Mouse (Mus musculus) ES-E14 (cell line): Measurements from ENCODE around the gene Klhl35. TPM values are rescaled to one million over a fixed set of nuclear protein-coding genes. Genes with fewer than 3 reads are reported as not detected.
"Not testable (repeated sequence)": the region's sequence is repeated elsewhere in the genome, so short reads cannot be mapped to it uniquely, and the experiment has no call there.

Source experiments
- DNase-seq: peaks from one replicate; pipeline ENCODE4 v3.0.0-alpha.2; 2013; ENCODE audit warnings: low read depth, low spot score
- H3K27ac ChIP-seq: 2 replicates; pipeline ENCODE4 v1.5.1; 2012; ENCODE audit warnings: low read depth, mild to moderate bottlenecking, low read length, moderate library complexity, mixed read lengths; ENCODE audit not compliant: poor library complexity, insufficient read depth, severe bottlenecking
- H3K36me3 ChIP-seq: 2 replicates; pipeline ENCODE4 v1.6.1; 2012; ENCODE audit warnings: mild to moderate bottlenecking, low read length, moderate library complexity, mixed read lengths; ENCODE audit not compliant: control insufficient read depth, poor library complexity, insufficient read depth, severe bottlenecking
- H3K4me1 ChIP-seq, 2 experiments: fragments of 150-350 bp in 1 of 2; sonication (generic) in 1 of 2; 2 replicates each; pipeline ENCODE4 v1.6.1; 2012; ENCODE audit warnings: low read length in 2 of 2, mild to moderate bottlenecking in 1 of 2, mixed read lengths in 1 of 2; ENCODE audit not compliant: control insufficient read depth in 2 of 2, insufficient read depth in 2 of 2, poor library complexity in 1 of 2
- H3K4me3 ChIP-seq, 2 experiments: fragments of 150-350 bp in 1 of 2; sonication (generic) in 1 of 2; 2 replicates each; pipeline ENCODE4 v1.5.1; 2012; ENCODE audit warnings: low read length in 2 of 2, low read depth in 1 of 2, mild to moderate bottlenecking in 1 of 2, mixed read lengths in 1 of 2; ENCODE audit not compliant: insufficient read depth in 1 of 2, poor library complexity in 1 of 2, severe bottlenecking in 1 of 2
- H3K9ac ChIP-seq: 2 replicates; pipeline ENCODE4 v1.6.1; 2012; ENCODE audit warnings: low read depth, mild to moderate bottlenecking, low read length, mixed read lengths; ENCODE audit not compliant: poor library complexity, insufficient read depth, severe bottlenecking
- H3K9me3 ChIP-seq: fragments of 150-350 bp; sonication (generic); 2 replicates; pipeline ENCODE4 v1.6.1; 2012; ENCODE audit warnings: low read depth, mild to moderate bottlenecking, low read length; ENCODE audit not compliant: control insufficient read depth, insufficient read depth
- CHD2 ChIP-seq: IDR thresholded peaks from 2 replicates; pipeline ENCODE4 v1.6.1; 2014; ENCODE audit warnings: mild to moderate bottlenecking, low read depth, low read length, inconsistent platforms
- HCFC1 ChIP-seq: IDR thresholded peaks from 2 replicates; pipeline ENCODE4 v1.6.1; 2012; ENCODE audit warnings: low read length, inconsistent platforms, borderline replicate concordance; ENCODE audit not compliant: insufficient read depth
- MAFK ChIP-seq: IDR thresholded peaks from 2 replicates; pipeline ENCODE4 v1.6.1; 2014; ENCODE audit warnings: mild to moderate bottlenecking, low read depth, low read length, inconsistent platforms; ENCODE audit not compliant: insufficient read depth
- ZC3H11A ChIP-seq: IDR thresholded peaks from 2 replicates; pipeline ENCODE4 v1.6.1; 2012; ENCODE audit warnings: low read depth, mild to moderate bottlenecking, inconsistent platforms, low read length, borderline replicate concordance
- ZNF384 ChIP-seq: IDR thresholded peaks from 2 replicates; pipeline ENCODE4 v1.6.1; 2012; ENCODE audit warnings: low read depth, low read length, inconsistent platforms
- in situ Hi-C, 2 experiments: fragments of 600-800 bp; cut with MboI; formaldehyde crosslinking; loops; one replicate each; pipeline ENCODE4 v1.15.1; 2025; ENCODE audit warnings: low sequenced_read_pairs in 2 of 2, inconsistent platforms in 1 of 2; ENCODE audit not compliant: unreplicated experiment in 2 of 2
- total RNA-seq: library from RNA; depleted of rRNA; stranded (reverse); fragments of 300-350 nt; gene quantifications from 2 replicates; pipeline ENCODE4 v1.2.3, GENCODE M21; 2012

Gene Klhl35
- total RNA-seq, 1 experiment = 0.31 TPM

DNA sequence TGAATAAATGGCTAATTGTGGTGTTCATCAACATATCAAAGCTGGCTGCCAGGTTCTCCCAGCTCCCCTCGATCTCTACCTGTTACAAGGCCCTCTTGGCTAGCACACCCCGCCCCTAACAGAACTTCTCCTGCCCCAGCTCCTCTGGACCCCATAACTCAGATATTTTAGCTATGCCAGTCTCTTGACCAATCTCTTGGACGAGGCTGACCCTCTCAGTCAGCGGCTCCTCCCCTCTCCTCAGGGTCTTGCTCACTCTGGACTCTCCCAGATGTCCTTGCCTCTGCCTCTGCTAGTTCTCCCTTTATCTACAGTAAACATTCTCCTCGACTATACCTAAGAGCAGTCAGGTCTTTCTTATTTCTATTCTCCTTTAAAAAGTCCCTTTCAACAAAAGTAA is 34.9 kb downstream of the Klhl35 start:
- in situ Hi-C loops = loop anchor here in 1 of 2 experiments (10.0 kb wide), 1 partner anchor 304 kb away; no protein-coding TSS in a partner anchor
- TF ChIP-seq HCFC1 (no peak), CHD2 (no peak), MAFK (no peak)
- H3K4me3 ChIP-seq = no peak overlapping the region

DNA sequence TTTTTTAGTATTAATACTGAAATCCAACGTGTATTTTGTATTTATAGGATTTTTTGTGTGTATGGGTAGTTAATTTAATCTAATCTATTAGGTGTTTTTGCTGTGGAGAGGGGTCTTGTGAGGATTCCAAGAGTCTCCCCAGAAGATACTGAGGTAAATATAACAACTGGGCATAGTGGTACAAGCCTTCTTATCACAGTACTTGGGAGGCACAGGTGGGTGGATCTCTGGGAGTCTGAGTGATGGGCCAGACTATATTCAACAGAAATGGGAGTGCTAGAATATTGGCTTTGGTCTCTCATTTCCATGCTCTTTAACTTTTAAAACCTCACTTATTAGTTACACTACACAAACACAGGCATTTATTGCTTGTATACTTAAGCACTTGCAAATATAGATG is 35.3 kb downstream of the Klhl35 start:
- no peaks in the 10 kb centered on the region for H3K36me3 ChIP-seq
- H3K9ac ChIP-seq = no peak overlapping the region
- H3K4me1 ChIP-seq = 0 out of 4 replicates have a peak, but pooled peaks cover 0 to 2% of the 10 kb centered on the region in 2 experiments
- in situ Hi-C loops = loop anchor here in 1 of 2 experiments (10.0 kb wide), 1 partner anchor 304 kb away; no protein-coding TSS in a partner anchor
- no peak overlapping the region for H3K4me3 ChIP-seq
- DNase-seq = no peak
- TF ChIP-seq HCFC1 = no peak
- no peak for TF ChIP-seq CHD2
- TF ChIP-seq MAFK = no peak
- no peak for TF ChIP-seq ZNF384
- TF ChIP-seq ZC3H11A = no peak
- H3K9me3 ChIP-seq = no peaks in the 10 kb centered on the region
- H3K27ac ChIP-seq = no peak overlapping the region

More for the DNA sequence above, 34.9 kb downstream of the Klhl35 start:
- Histone ChIP-seq H3K9ac (no peak overlapping the region), H3K9me3 (no peaks in the 10 kb centered on the region), H3K4me1 (0 out of 4 replicates have a peak, but pooled peaks cover 0 to 2% of the 10 kb centered on the region in 2 experiments), H3K36me3 (no peaks in the 10 kb centered on the region), H3K27ac (no peak overlapping the region)
- DNase-seq = no peak

DNA sequence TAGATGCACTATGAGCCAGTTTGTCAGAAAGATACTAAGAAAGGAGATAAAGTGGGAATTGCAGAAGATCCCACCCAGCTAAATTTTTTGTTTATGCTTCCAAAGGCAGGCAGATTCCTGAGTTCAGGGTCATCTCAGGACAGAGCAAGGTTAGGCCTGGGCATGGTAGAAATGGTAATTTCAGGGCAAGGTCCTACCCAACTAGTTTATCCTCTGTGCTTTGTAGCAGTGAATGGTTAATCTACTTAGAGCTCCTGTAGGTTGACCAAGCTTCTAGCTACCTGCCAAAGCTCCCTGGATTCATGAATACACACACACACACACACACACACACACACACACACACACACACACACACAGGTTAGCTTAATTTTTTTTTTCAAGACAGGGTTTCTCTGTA is 38.8 kb downstream of the Klhl35 start:
- TF ChIP-seq MAFK = no peak
- TF ChIP-seq HCFC1 = no peak
- TF ChIP-seq CHD2 = no peak
- no peak for TF ChIP-seq ZNF384
- no peak for TF ChIP-seq ZC3H11A

DNA sequence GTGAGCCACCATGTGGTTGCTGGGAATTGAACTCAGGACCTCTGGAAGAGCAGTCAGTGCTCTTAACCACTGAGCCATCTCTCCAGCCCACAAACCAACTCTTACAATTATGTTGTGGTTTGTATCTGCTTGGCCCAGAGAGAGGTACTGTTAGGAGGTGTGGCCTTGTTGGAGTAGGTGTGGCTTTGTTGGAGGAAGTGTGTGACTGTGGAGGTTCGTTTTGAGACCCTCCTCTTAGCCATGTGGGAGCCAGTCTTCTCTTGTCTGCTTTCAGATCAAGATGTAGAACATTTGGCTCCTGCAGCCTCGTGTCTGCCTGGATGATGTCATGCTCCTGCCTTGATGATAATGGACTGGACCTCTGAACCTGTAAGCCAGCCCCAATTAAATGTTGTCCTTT is 42.4 kb downstream of the Klhl35 start:
- not testable (repeated sequence) for DNase-seq

More for the DNA sequence above, 38.8 kb downstream of the Klhl35 start:
- peaks cover 0 to 4% of the 10 kb centered on the region in 2 experiments; a peak in 1 of 4 replicates for H3K4me1 ChIP-seq
- H3K36me3 ChIP-seq = no peaks in the 10 kb centered on the region
- H3K4me3 ChIP-seq = no peak overlapping the region
- DNase-seq = no peak
- H3K9me3 ChIP-seq = no peaks in the 10 kb centered on the region
- in situ Hi-C loops = loop anchor here in 1 of 2 experiments (10.0 kb wide), 1 partner anchor 300 kb away; no protein-coding TSS in a partner anchor
- H3K27ac ChIP-seq = no peak overlapping the region
- H3K9ac ChIP-seq = no peak overlapping the region

DNA sequence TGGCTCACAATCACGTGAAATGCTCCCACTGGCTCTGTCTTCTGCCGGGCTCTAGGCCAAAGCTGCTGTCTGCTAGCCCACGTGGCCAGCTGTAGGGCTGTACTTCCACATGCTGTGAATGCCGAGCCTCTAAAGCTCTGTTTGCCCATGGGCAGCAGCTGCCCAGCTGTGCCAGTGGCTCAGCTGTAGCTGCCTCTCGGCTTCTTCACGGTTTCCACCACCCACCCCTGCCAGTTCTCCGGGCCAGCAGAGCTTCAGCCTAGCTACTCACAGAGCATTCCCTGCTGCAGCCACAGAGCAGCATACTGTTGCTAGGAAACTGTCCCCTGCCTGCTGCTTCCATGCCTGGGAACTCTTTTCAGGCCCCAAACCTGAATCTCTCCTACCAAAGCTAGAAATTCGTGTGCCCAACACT is 44.3 kb downstream of the Klhl35 start:
- H3K9ac ChIP-seq = no peak overlapping the region; the same call in 1 of the 2 replicates
- in situ Hi-C loops = no loop called here
- no peak for DNase-seq

More for the DNA sequence above, 42.4 kb downstream of the Klhl35 start:
- not testable (repeated sequence) for H3K9me3 ChIP-seq, H3K36me3 ChIP-seq, H3K9ac ChIP-seq, H3K4me1 ChIP-seq, H3K4me3 ChIP-seq, H3K27ac ChIP-seq
- in situ Hi-C loops = loop anchor here in 1 of 2 experiments (10.0 kb wide), 1 partner anchor 297 kb away; no protein-coding TSS in a partner anchor

More for the DNA sequence above, 44.3 kb downstream of the Klhl35 start:
- no peaks in the 10 kb centered on the region for H3K36me3 ChIP-seq
- H3K4me3 ChIP-seq = no peak overlapping the region
- H3K9me3 ChIP-seq = no peaks in the 10 kb centered on the region
- TF ChIP-seq HCFC1 (no peak), MAFK (no peak), ZC3H11A (no peak), CHD2 (no peak), ZNF384 (no peak)
- no peak overlapping the region for H3K27ac ChIP-seq
- H3K4me1 ChIP-seq = peaks cover 0 to 6% of the 10 kb centered on the region in 2 experiments; a peak in 1 of 4 replicates
